Mouse (Mus musculus) MEL (cell line): Measurements from ENCODE around the gene Map2k4.

Experiments used
- CTCF ChIP-seq, 3 experiments: IDR thresholded peaks in 2 of 3; conservative IDR thresholded peaks in 1 of 3; 2 replicates each; pipeline ENCODE4 v1.5.1; 2011 to 2012; ENCODE audit warnings: low read length in 3 of 3, low read depth in 2 of 3, mild to moderate bottlenecking in 2 of 3, improper control_type of control experiment in 1 of 3, inconsistent platforms in 1 of 3, mixed read lengths in 1 of 3, moderate library complexity in 1 of 3; ENCODE audit not compliant: control insufficient read depth in 1 of 3, insufficient read depth in 1 of 3, poor library complexity in 1 of 3, severe bottlenecking in 1 of 3
- GABPA ChIP-seq: IDR thresholded peaks from 2 replicates; pipeline ENCODE4 v1.6.1; 2012; ENCODE audit warnings: low read depth, mild to moderate bottlenecking, inconsistent platforms, low read length, improper control_type of control experiment, moderate library complexity
- HCFC1 ChIP-seq: IDR thresholded peaks from 2 replicates; pipeline ENCODE4 v1.6.1; 2012; ENCODE audit warnings: low read depth, mild to moderate bottlenecking, inconsistent platforms, low read length, improper control_type of control experiment, moderate library complexity
- MAFK ChIP-seq: IDR thresholded peaks from 2 replicates; pipeline ENCODE4 v1.6.1; 2011; ENCODE audit warnings: low read depth, mild to moderate bottlenecking, low read length, improper control_type of control experiment, borderline replicate concordance
- POLR2A ChIP-seq, 2 experiments: IDR thresholded peaks; 2 replicates each; pipeline ENCODE4 v1.6.1; 2011 to 2012; ENCODE audit warnings: low read length in 2 of 2, mild to moderate bottlenecking in 2 of 2, control low read depth in 1 of 2, improper control_type of control experiment in 1 of 2, low read depth in 1 of 2, moderate library complexity in 1 of 2; ENCODE audit not compliant: control insufficient read depth in 1 of 2, insufficient read depth in 1 of 2, poor library complexity in 1 of 2
- SMC3 ChIP-seq: IDR thresholded peaks from 2 replicates; pipeline ENCODE4 v1.6.1; 2011; ENCODE audit warnings: low read depth, low read length, improper control_type of control experiment
- USF2 ChIP-seq, 2 experiments: IDR thresholded peaks; 2 replicates each; pipeline ENCODE4 v1.6.1; 2011 to 2012; ENCODE audit warnings: improper control_type of control experiment in 2 of 2, low read length in 2 of 2, borderline replicate concordance in 1 of 2, inconsistent platforms in 1 of 2, low read depth in 1 of 2, mild to moderate bottlenecking in 1 of 2; ENCODE audit not compliant: insufficient read depth in 1 of 2

GRCm38 (mm10) chr11:65729623-65730217 lies 58.4 kb downstream of the Map2k4 start:
- TF ChIP-seq POLR2A (IDR thresholded peaks at IDR 0.05; ENCODE audit: control insufficient read depth in 1 of 2, insufficient read depth in 1 of 2, low read depth in 1 of 2, low read length in 2 of 2, poor library complexity in 1 of 2) (no peak), HCFC1 (no peak), CTCF (IDR thresholded peaks at IDR 0.05 in 2 of 3, conservative IDR thresholded peaks at IDR 0.05 in 1 of 3; ENCODE audit: control insufficient read depth in 1 of 3, insufficient read depth in 1 of 3, low read depth in 2 of 3, low read length in 3 of 3, poor library complexity in 1 of 3, severe bottlenecking in 1 of 3) (no peak), USF2 (IDR thresholded peaks at IDR 0.05; ENCODE audit: borderline replicate concordance in 1 of 2, insufficient read depth in 1 of 2, low read depth in 1 of 2, low read length in 2 of 2) (no peak), MAFK (no peak), GABPA (no peak), SMC3 (no peak)
